Mouse (Mus musculus): ENCODE results near the gene Stk11ip. TPM values are rescaled to one million over a fixed set of nuclear protein-coding genes. Genes with fewer than 3 reads are reported as not detected.
A peak's percentile ranks its signal among the peaks of the same experiment; 100 is the strongest.

The Stk11ip gene
- polyA plus RNA-seq, 1 experiment: 36.2 TPM

DNA sequence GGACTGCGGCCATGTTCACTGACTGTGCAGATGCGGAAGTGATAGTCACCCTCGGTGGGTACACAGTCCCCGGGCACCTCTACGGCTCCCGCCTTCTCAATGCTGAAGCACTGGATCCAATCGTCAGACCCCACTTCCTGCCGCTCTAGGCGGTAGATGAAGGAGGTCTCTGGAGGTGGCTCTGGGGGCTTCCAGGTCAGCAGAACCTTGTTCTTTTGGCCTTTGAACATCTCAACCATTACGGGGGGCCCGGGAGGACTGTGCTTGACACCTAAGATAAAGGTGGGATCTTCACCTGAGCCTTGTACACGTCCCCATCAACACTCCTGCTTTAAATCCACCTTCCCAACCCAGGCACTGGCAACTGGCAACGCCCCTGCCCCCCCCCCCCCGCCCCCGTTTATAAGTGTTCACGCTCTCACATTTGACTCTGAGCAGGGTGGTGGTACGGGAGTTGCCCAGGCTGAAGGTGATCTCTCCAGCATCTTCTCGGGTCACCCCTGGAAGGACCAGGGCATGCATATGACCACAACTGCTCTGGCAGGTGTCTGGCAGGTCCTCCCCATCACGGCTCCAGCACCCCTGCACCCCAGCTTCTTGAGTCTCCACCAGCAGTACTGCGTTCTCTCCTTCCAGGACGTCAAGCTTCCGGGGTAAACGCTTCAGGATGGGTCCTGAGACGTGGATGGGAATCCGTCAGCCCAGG lies 18.2 kb upstream of the Stk11ip start:
- TF ChIP-seq POLR2A (IDR thresholded peaks at IDR 0.05; ENCODE audit: extremely low read depth, insufficient read depth, low read length) (no peak), CTCF (IDR thresholded peaks at IDR 0.05; ENCODE audit: extremely low read depth, insufficient read depth, low read length) (no peak)
- Histone ChIP-seq H3K4me1 (ENCODE audit: control insufficient read depth, insufficient read depth, low read length) (peaks cover 2% of the 10 kb centered on the region; the same call in 1 of the 2 replicates), H3K27ac (ENCODE audit: insufficient read depth, low read length) (no peak overlapping the region), H3K4me3 (ENCODE audit: insufficient read depth, low read length) (no peak overlapping the region)

DNA sequence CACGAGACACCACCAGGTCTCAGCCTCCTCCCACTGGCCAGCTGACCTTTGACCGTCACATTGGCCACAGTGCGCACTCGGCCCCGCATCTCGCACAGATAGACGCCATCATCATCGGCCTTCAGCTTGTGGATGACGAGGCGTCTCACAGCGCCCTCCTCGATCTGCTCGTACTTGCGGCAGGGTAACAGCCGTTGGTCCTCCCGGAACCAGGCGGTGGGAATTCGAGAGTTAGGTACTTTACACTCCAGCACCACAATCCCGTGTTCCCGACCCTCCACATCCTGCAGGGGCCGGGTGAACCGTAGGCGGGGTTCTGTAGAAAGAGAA lies 17.7 kb upstream of the Stk11ip start:
- H3K4me3 ChIP-seq (ENCODE audit: insufficient read depth, low read length): no peak overlapping the region
- no peak overlapping the region for H3K27ac ChIP-seq (ENCODE audit: insufficient read depth, low read length)
- H3K4me1 ChIP-seq (ENCODE audit: control insufficient read depth, insufficient read depth, low read length): peaks cover 2% of the 10 kb centered on the region; the same call in 1 of the 2 replicates
- TF ChIP-seq POLR2A (IDR thresholded peaks at IDR 0.05; ENCODE audit: extremely low read depth, insufficient read depth, low read length) (no peak), CTCF (IDR thresholded peaks at IDR 0.05; ENCODE audit: extremely low read depth, insufficient read depth, low read length) (no peak)

DNA sequence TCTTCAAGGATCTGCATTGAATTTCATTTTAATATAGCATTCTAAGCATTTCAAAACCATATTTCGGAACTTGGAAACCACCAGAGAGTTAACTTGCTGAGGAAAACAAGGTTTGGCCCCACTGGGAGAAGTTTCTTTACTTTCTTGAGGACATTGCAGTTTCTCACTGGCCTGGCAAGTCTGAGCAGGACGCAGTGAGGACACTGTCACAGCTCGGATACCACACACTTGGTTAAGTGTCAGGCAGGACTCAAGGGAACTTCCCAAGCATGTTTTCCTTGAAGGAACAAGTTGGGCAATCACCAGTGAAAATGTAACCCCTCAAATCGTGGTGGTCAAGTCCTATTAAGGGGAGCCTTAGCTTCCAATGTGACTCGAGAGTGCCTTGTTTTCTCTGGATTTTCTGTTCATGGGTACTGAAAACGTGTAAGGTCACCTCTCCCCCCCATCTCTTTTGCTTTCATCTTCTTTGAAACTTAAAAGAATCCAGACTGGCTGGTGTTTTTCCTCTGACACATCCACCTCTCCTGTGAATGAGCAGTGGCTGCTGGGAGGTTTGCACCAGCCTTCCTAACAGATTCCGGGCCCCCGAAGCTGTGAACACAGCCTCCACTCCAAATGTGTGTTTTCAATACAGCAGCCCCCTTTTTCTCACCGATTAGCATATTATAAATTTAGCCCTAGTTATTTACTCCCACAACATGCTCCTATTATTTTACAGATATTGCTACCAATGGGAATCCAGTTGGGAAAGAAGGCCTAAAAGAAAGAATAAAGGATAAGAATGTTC lies 16.9 kb upstream of the Stk11ip start:
- Histone ChIP-seq H3K4me1 (ENCODE audit: control insufficient read depth, insufficient read depth, low read length) (peaks cover 2% of the 10 kb centered on the region; the same call in 1 of the 2 replicates), H3K27ac (ENCODE audit: insufficient read depth, low read length) (peak overlapping the region; percentile 77; the same call in 1 of the 2 replicates)

DNA sequence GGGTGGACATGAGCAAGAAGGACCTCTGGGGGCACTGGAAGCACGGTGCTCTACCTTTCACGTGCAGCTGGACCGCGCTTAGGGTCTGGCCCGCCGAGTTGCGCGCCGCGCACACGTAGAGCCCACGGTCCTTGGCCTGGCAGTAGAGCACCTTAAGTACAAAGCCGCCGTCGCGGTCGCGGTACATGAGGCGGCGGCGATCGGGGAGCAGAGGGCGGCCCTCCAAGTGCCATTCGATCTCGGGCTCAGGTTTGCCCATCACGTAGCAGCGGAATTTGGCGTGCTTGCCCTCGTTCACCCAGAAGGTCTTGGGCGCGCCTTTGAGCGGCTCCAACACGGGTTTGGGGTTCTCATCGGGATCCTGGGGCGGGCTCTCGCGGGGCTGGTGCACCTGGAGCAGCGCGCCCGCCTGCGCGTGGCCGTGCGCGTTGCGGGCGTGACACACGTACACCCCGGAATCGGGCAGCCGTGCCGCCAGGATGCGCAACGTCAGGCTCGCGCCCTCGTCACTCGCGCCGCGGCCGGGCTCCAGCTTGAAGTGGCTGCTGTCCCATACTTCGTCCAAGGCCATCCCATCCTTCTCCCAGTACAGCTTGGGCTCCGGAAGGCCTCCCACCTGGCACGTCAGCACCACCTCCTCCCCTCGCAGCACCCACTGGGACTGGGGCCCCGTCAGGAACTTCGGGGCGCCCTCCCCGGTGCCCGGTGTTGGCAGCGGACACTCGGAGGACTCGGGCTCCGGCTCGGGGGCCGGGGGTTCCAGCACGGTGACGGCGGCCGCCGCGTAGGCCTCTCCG lies 16.0 kb upstream of the Stk11ip start:
- Histone ChIP-seq H3K4me3 (ENCODE audit: insufficient read depth, low read length) (peak overlapping the region; percentile 73), H3K27ac (ENCODE audit: insufficient read depth, low read length) (peak overlapping the region; percentile 77), H3K4me1 (ENCODE audit: control insufficient read depth, insufficient read depth, low read length) (peaks cover 2% of the 10 kb centered on the region; the same call in 1 of the 2 replicates)
- TF ChIP-seq CTCF (IDR thresholded peaks at IDR 0.05; ENCODE audit: extremely low read depth, insufficient read depth, low read length): no peak
- TF ChIP-seq POLR2A (IDR thresholded peaks at IDR 0.05; ENCODE audit: extremely low read depth, insufficient read depth, low read length): peak; percentile 87

More for the DNA sequence above, 16.9 kb upstream of the Stk11ip start:
- TF ChIP-seq CTCF (IDR thresholded peaks at IDR 0.05; ENCODE audit: extremely low read depth, insufficient read depth, low read length): no peak
- TF ChIP-seq POLR2A (IDR thresholded peaks at IDR 0.05; ENCODE audit: extremely low read depth, insufficient read depth, low read length): no peak
- H3K4me3 ChIP-seq (ENCODE audit: insufficient read depth, low read length): peak overlapping the region; percentile 73; the same call in 1 of the 2 replicates

DNA sequence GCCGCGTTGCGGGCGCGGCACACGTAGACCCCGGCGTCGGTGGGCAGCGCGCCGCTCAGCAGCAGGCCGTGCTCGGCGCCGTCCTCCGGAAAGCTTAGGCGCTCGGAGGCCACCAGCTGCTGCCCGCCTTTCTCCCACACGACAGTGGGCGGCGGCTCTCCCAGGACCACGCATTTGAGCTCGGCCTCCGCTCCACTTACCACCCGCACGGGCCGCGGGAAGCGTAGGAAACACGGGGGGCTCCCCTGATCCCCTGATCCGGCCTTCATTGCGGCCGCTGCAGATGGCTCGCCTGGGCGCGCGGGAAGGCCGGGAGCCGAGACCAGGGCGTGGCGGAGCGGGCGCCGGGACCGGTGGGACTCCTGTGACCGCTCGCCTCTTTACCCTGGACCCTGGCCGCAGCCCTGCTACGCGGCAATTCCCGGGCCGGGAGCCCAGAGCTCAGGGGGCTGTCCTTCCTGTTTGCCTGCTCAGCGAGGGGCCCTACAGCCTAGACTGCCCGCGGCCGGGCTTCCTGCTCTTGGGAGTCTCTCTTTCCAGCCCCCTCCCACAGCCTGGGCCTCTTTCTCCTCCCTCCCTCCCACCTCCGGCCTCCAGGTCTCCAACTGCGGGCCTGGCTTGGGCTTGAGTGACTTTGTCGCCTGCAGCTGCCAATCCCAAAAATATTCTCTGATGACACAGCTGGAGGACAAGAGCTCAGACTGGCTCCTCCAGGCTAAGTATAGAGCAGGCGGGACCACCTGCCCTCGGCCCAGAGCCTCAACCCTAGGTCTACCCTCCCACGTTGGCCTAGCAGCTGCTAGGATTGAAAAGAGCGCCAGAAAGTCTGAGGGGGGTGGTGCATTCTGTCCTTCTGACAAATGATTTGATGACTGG lies 15.1 kb upstream of the Stk11ip start, which contains the start of gene Obsl1:
Gene Obsl1 (minus strand): TSS at position 497 of the 876 bp plus-strand sequence.
- peak within 1 kb of the TSS; percentile 77 for H3K27ac ChIP-seq (ENCODE audit: insufficient read depth, low read length)
- peak within 1 kb of the TSS; percentile 73 for H3K4me3 ChIP-seq (ENCODE audit: insufficient read depth, low read length)
- H3K4me1 ChIP-seq (ENCODE audit: control insufficient read depth, insufficient read depth, low read length): peaks cover 2% of the 10 kb centered on the region; the same call in 1 of the 2 replicates
- TF ChIP-seq CTCF (IDR thresholded peaks at IDR 0.05; ENCODE audit: extremely low read depth, insufficient read depth, low read length): no peak
- no peak for TF ChIP-seq POLR2A (IDR thresholded peaks at IDR 0.05; ENCODE audit: extremely low read depth, insufficient read depth, low read length)

DNA sequence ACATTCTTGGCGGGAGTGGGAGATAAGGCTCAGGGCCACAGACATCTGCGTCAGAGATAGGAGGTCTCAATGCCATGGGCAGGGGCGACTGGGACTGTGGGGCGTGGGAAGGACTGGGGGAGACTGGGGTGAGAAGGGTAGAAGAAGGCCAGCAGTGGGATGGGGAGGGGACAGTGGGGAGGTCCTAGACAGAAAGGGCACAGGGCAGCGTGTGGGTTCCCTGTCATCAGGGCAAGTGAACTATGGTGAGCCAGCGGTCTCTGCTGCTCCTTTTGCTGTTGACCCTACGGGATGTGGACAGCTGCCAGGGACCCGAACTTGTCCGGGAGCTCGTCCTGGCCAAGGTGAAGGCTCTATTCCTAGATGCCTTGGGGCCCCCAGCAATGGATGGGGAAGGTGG lies 14.3 kb upstream of the Stk11ip start, which contains the start of gene Inha:
Gene Inha (plus strand): TSS at position 72 of the 400 bp plus-strand sequence.
- TF ChIP-seq POLR2A (IDR thresholded peaks at IDR 0.05; ENCODE audit: extremely low read depth, insufficient read depth, low read length): no peak
- no peak for TF ChIP-seq CTCF (IDR thresholded peaks at IDR 0.05; ENCODE audit: extremely low read depth, insufficient read depth, low read length)
- peak within 1 kb of the TSS; percentile 73 for H3K4me3 ChIP-seq (ENCODE audit: insufficient read depth, low read length)
- H3K4me1 ChIP-seq (ENCODE audit: control insufficient read depth, insufficient read depth, low read length): peaks cover 2% of the 10 kb centered on the region; the same call in 1 of the 2 replicates
- peak within 1 kb of the TSS; percentile 55; the same call in 1 of the 2 replicates for H3K27ac ChIP-seq (ENCODE audit: insufficient read depth, low read length)

DNA sequence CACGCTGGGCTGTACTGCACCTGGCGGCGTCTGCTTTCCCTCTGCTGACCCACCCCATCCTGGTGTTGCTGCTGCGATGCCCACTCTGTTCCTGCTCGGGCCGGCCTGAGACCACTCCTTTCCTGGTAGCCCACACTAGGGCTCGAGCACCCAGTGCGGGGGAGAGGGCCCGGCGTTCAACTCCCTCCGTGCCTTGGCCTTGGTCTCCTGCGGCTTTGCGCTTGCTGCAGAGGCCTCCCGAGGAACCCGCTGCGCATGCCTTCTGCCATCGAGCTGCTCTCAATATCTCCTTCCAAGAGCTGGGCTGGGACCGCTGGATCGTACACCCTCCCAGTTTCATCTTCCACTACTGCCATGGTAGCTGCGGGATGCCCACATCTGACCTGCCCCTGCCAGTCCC lies 11.7 kb upstream of the Stk11ip start:
- no peak for TF ChIP-seq POLR2A (IDR thresholded peaks at IDR 0.05; ENCODE audit: extremely low read depth, insufficient read depth, low read length)
- no peak for TF ChIP-seq CTCF (IDR thresholded peaks at IDR 0.05; ENCODE audit: extremely low read depth, insufficient read depth, low read length)
- Histone ChIP-seq H3K4me1 (ENCODE audit: control insufficient read depth, insufficient read depth, low read length) (no peaks in the 10 kb centered on the region), H3K27ac (ENCODE audit: insufficient read depth, low read length) (no peak overlapping the region), H3K4me3 (ENCODE audit: insufficient read depth, low read length) (no peak overlapping the region)

DNA sequence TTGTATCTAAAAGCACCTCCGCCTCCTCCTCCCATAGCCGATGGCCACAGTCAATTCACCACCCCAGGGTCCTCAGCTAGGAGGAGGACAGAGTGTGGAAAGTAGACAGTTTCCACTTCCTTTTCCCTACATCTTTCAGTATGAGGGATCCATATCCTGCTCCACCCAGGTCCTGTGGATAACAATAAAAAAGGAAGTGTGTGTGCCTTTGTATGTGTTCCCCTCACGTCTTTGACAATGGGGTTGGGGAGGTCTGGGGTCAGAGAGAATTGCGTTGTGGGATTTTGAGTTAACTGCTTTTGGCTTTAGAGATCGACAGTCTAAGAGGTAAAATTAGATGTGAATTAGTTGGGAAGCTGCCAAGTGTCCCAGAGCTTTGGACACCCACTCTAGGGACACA lies 11.2 kb upstream of the Stk11ip start:
- TF ChIP-seq CTCF (IDR thresholded peaks at IDR 0.05; ENCODE audit: extremely low read depth, insufficient read depth, low read length) (no peak), POLR2A (IDR thresholded peaks at IDR 0.05; ENCODE audit: extremely low read depth, insufficient read depth, low read length) (no peak)
- Histone ChIP-seq H3K4me3 (ENCODE audit: insufficient read depth, low read length) (no peak overlapping the region), H3K4me1 (ENCODE audit: control insufficient read depth, insufficient read depth, low read length) (no peaks in the 10 kb centered on the region), H3K27ac (ENCODE audit: insufficient read depth, low read length) (no peak overlapping the region)

All from cortical plate, adult 2 months (tissue).